Mouse (Mus musculus) G1E (cell line): ENCODE measurements around the gene Patj.

Experiments used
- CTCF ChIP-seq: IDR thresholded peaks from 2 replicates; pipeline ENCODE4 v1.5.1; 2012; ENCODE audit warnings: low read depth, low read length, inconsistent platforms, mixed read lengths
- GATA1 ChIP-seq: IDR thresholded peaks from 2 replicates; pipeline ENCODE4 v1.6.1; 2012; ENCODE audit warnings: borderline replicate concordance, low read length, inconsistent platforms, mixed read lengths
- POLR2AphosphoS5 ChIP-seq: IDR thresholded peaks from 2 replicates; pipeline ENCODE4 v1.6.1; 2012; ENCODE audit warnings: low read depth, low read length, inconsistent platforms; ENCODE audit not compliant: insufficient replicate concordance

- TF ChIP-seq CTCF = no peak
- no peak for TF ChIP-seq GATA1
- TF ChIP-seq POLR2AphosphoS5 = no peak
Observed at GRCm38 (mm10) chr4:98450308-98450707, 54.7 kb downstream of the Patj start.
